Mouse (Mus musculus) small intestine, adult 2 months (tissue): ENCODE data around the gene Nr1d2.

Experiments used
- CTCF ChIP-seq: fragments of 200-500 bp; IDR thresholded peaks from 2 replicates; pipeline ENCODE4 v1.5.1; 2012; ENCODE audit warnings: low read depth, mild to moderate bottlenecking, control low read depth, inconsistent platforms, low read length, moderate library complexity, mixed read lengths; ENCODE audit not compliant: insufficient replicate concordance, insufficient read length; ENCODE audit errors: extremely low read depth
- POLR2A ChIP-seq: fragments of 200-500 bp; IDR thresholded peaks from 2 replicates; pipeline ENCODE4 v1.6.1; 2012; ENCODE audit warnings: low read depth, mild to moderate bottlenecking, control low read depth, inconsistent platforms, low read length, moderate library complexity

GRCm38 (mm10) chr14:18217158-18217557 lies 21.8 kb downstream of the Nr1d2 start:
- TF ChIP-seq POLR2A = no peak
- no peak for TF ChIP-seq CTCF
